Mouse (Mus musculus) kidney, postnatal 0 days (tissue): ENCODE measurements around the gene Frg2f1. TPM values are rescaled to one million over a fixed set of nuclear protein-coding genes. Genes with fewer than 3 reads are reported as not detected.
A peak's percentile ranks its signal among the peaks of the same experiment; 100 is the strongest.

ENCODE experiments used
- ATAC-seq: fragments of 200-750 bp; cut with Nextera tagmentation; replicated peaks from 2 replicates; pipeline ENCODE4 v1.8.0; 2017; ENCODE audit warnings: low read depth, moderate number of reproducible peaks, moderate TSS enrichment, moderate library complexity; ENCODE audit not compliant: low FRiP score
- DNase-seq: peaks from one replicate; pipeline ENCODE4 v3.0.0-alpha.2; 2016; ENCODE audit warnings: low spot score
- H3K27ac ChIP-seq: fragments of 300-500 bp; sonication (generic); 2 replicates; pipeline ENCODE4 v1.5.1; 2014; ENCODE audit warnings: mild to moderate bottlenecking
- H3K27me3 ChIP-seq: fragments of 300-500 bp; sonication (generic); 2 replicates; pipeline ENCODE4 v1.6.1; 2014; ENCODE audit warnings: low read length, mixed read lengths; ENCODE audit not compliant: insufficient read depth
- H3K36me3 ChIP-seq: fragments of 300-500 bp; sonication (generic); 2 replicates; pipeline ENCODE4 v1.6.1; 2014; ENCODE audit warnings: low read length, mixed read lengths; ENCODE audit not compliant: insufficient read depth
- H3K4me1 ChIP-seq: fragments of 300-500 bp; sonication (generic); replicated peaks from 2 replicates; pipeline ENCODE4 v1.6.1; 2014; ENCODE audit warnings: antibody characterized with exemption, low read length, mixed read lengths; ENCODE audit not compliant: insufficient read depth
- H3K4me2 ChIP-seq: fragments of 300-500 bp; sonication (generic); 2 replicates; pipeline ENCODE4 v1.6.1; 2014; ENCODE audit warnings: mild to moderate bottlenecking, low read length, moderate library complexity, mixed read lengths
- H3K4me3 ChIP-seq: fragments of 300-500 bp; sonication (generic); replicated peaks from 2 replicates; pipeline ENCODE4 v1.5.1; 2014; ENCODE audit warnings: low read depth, low read length
- H3K9ac ChIP-seq: fragments of 300-500 bp; sonication (generic); 2 replicates; pipeline ENCODE4 v1.6.1; 2014; ENCODE audit warnings: low read depth, low read length
- H3K9me3 ChIP-seq: fragments of 300-500 bp; sonication (generic); replicated peaks from 2 replicates; pipeline ENCODE4 v1.6.1; 2016; ENCODE audit warnings: low read length, inconsistent platforms, mixed read lengths
- CTCF ChIP-seq: IDR thresholded peaks from 2 replicates; pipeline ENCODE4 v1.5.1; 2016; ENCODE audit warnings: antibody characterized with exemption, low read depth, mild to moderate bottlenecking, moderate library complexity
- WGBS: fragments of 180-500 bp; shearing (Covaris S2); extraction: QIAGEN DNeasy Blood & Tissue Kit; methylation state at CpG from one replicate; pipeline ENCODE4 v1.1.7; 2014; 5-methylcytosine and 5-hydroxymethylcytosine counted together
- polyA plus RNA-seq: library from polyadenylated mRNA; unstranded; fragments of >200 nt; fragmentation: Nextera tagmentation; extraction: Ambion mirVana; gene quantifications from 2 replicates; pipeline ENCODE4 v1.2.1, GENCODE M21; 2015

Frg2f1 gene
- polyA plus RNA-seq, 1 experiment from 2014 or later = 6.3 TPM

GRCm38 (mm10) chr4:119511591-119511990, 27.7 kb downstream of the Frg2f1 start:
- WGBS = 74% methylated on average over 2 of the region's 2 CpGs

GRCm38 (mm10) chr4:119498319-119498848, 40.9 kb downstream of the Frg2f1 start:
- H3K27me3 ChIP-seq = no peaks in the 10 kb centered on the region
- 36% methylated on average over 5 of the region's 5 CpGs for WGBS
- TF ChIP-seq CTCF = no peak
- no peak overlapping the region for H3K4me3 ChIP-seq
- no peak for ATAC-seq
- H3K9me3 ChIP-seq = no peaks in the 10 kb centered on the region
- H3K9ac ChIP-seq = no peak overlapping the region
- no peaks in the 10 kb centered on the region for H3K36me3 ChIP-seq
- no peak overlapping the region for H3K4me2 ChIP-seq
- H3K27ac ChIP-seq = no peak overlapping the region
- H3K4me1 ChIP-seq = no peaks in the 10 kb centered on the region
- DNase-seq = no peak

More at GRCm38 (mm10) chr4:119511591-119511990, 27.7 kb downstream of the Frg2f1 start:
- H3K27me3 ChIP-seq = no peaks in the 10 kb centered on the region
- H3K9me3 ChIP-seq = no peaks in the 10 kb centered on the region
- peak; percentile 17; the same call in 1 of the 2 replicates for TF ChIP-seq CTCF
- ATAC-seq (no peak), DNase-seq (no peak)
- H3K9ac ChIP-seq = no peak overlapping the region
- H3K4me3 ChIP-seq = no peak overlapping the region
- H3K4me2 ChIP-seq = no peak overlapping the region
- H3K27ac ChIP-seq = no peak overlapping the region
- no peaks in the 10 kb centered on the region for H3K4me1 ChIP-seq
- no peaks in the 10 kb centered on the region for H3K36me3 ChIP-seq

GRCm38 (mm10) chr4:119492933-119493327, 46.4 kb downstream of the Frg2f1 start:
- peak overlapping the region; percentile 37; the same call in 1 of the 2 replicates for H3K4me3 ChIP-seq
- no peak overlapping the region for H3K9ac ChIP-seq
- no peaks in the 10 kb centered on the region for H3K36me3 ChIP-seq
- no peak for TF ChIP-seq CTCF
- no peaks in the 10 kb centered on the region for H3K9me3 ChIP-seq
- DNase-seq = no peak
- H3K4me2 ChIP-seq = peak overlapping the region; percentile 70
- H3K27ac ChIP-seq = no peak overlapping the region
- no peak for ATAC-seq
- no peaks in the 10 kb centered on the region for H3K27me3 ChIP-seq
- no peaks in the 10 kb centered on the region for H3K4me1 ChIP-seq
- WGBS = 42% methylated on average over 10 of the region's 10 CpGs

GRCm38 (mm10) chr4:119492291-119492932, 46.9 kb downstream of the Frg2f1 start, which contains the start of gene Rimkla:
TSS of gene Rimkla (minus strand) at chr4:119492628.
- Histone ChIP-seq H3K4me2 (peak within 1 kb of the TSS; percentile 70), H3K4me3 (peak within 1 kb of the TSS; percentile 37), H3K27ac (no peak within 1 kb of the TSS), H3K27me3 (no peaks in the 10 kb centered on the region), H3K4me1 (no peaks in the 10 kb centered on the region), H3K36me3 (no peaks in the 10 kb centered on the region), H3K9ac (peak within 1 kb of the TSS; percentile 47; the same call in 1 of the 2 replicates), H3K9me3 (no peaks in the 10 kb centered on the region)
- whole genome bisulfite sequencing = under 1% methylated on average over 65 of the region's 77 CpGs
- ATAC-seq = peak; percentile 83
- peak; percentile 64 for DNase-seq
- TF ChIP-seq CTCF = no peak

GRCm38 (mm10) chr4:119490806-119491205, 48.5 kb downstream of the Frg2f1 start:
- H3K27me3 ChIP-seq = no peaks in the 10 kb centered on the region
- no peak for ATAC-seq
- H3K27ac ChIP-seq = no peak overlapping the region
- H3K4me2 ChIP-seq = no peak overlapping the region
- no peaks in the 10 kb centered on the region for H3K9me3 ChIP-seq
- TF ChIP-seq CTCF = peak; percentile 55
- H3K4me3 ChIP-seq = no peak overlapping the region
- H3K4me1 ChIP-seq = no peaks in the 10 kb centered on the region
- no peak for DNase-seq
- no peaks in the 10 kb centered on the region for H3K36me3 ChIP-seq
- 77% methylated on average over 3 of the region's 3 CpGs for WGBS
- H3K9ac ChIP-seq = no peak overlapping the region

- WGBS = 94% methylated on average over 10 of the region's 10 CpGs
- TF ChIP-seq CTCF = no peak
- no peak overlapping the region for H3K9ac ChIP-seq
Measured at GRCm38 (mm10) chr4:119489666-119490065, 49.7 kb downstream of the Frg2f1 start.

More at GRCm38 (mm10) chr4:119489666-119490065, 49.7 kb downstream of the Frg2f1 start:
- Histone ChIP-seq H3K27me3 (no peaks in the 10 kb centered on the region), H3K4me2 (no peak overlapping the region), H3K4me3 (no peak overlapping the region), H3K9me3 (no peaks in the 10 kb centered on the region), H3K4me1 (no peaks in the 10 kb centered on the region), H3K27ac (no peak overlapping the region), H3K36me3 (no peaks in the 10 kb centered on the region)
- ATAC-seq = no peak
- no peak for DNase-seq
